In the genomic region with DNA sequence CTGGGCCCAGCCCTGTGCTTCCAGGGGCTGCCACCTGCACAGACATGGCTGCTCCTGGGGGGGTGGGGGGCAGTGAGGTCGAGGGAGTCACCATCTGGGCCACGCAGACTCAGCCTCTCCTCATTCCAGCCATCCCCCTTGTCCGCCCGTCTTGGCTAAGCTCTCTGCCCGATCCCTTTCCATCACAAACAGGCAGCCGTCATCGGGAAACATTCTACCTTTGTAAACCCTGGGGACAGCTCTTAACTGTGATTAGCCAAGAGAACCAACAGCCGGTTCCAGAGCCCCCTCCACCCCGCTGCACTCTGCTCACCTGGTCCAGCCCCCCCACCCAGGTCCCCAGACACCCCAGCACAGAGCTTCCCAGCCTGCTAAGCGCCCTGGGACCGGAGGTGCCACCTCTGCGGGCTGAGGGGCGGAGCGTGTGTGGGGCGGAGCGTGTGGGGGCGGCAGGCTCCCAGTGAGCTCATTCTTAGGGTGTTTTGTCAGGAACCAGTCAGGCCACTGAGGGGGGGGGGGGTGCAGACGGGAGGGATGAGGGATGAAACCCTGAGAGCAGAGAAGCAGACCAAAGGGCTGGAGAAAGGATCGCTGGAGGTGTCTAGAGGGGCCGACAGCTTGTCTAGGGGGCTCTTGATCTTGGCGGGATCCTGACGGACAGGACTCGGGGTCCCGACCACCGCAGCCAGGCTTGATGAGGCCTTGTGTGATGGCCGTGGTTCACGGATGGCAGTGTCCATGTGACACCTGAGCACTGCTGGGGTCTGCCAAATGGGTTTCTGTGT, we compare ENCODE assay signal across 8 mouse cellular contexts. TPM values are rescaled to one million over a fixed set of nuclear protein-coding genes. Genes with fewer than 3 reads are reported as not detected.
DNase-seq lines count a peak whose midpoint lies in the region; ATAC-seq and TF ChIP-seq lines count a peak whose summit lies in the region.

No protein-coding gene starts in this region.

- H3K4me1 ChIP-seq in embryonic facial prominence, embryonic 11.5 days (ENCODE audit: control insufficient read depth, insufficient read depth, low read length) = peaks cover 7% of the 10 kb centered on the region; the same call in 1 of the 2 replicates
- no peaks in the 10 kb centered on the region; the same call in 1 of the 2 replicates for H3K4me1 ChIP-seq in hindbrain, embryonic 14.5 days (replicated peaks; ENCODE audit: control insufficient read depth, insufficient read depth, low read length)
- H3K4me1 ChIP-seq in midbrain, embryonic 15.5 days = peaks cover 14% of the 10 kb centered on the region
- no peaks in the 10 kb centered on the region; the same call in 1 of the 2 replicates for H3K4me1 ChIP-seq in cerebellum, adult 2 months (ENCODE audit: control insufficient read depth, insufficient read depth, low read length)

- H3K36me3 ChIP-seq in embryonic facial prominence, embryonic 11.5 days (replicated peaks; ENCODE audit: control insufficient read depth, insufficient read depth, low read depth, low read length) = peaks cover 3% of the 10 kb centered on the region
- H3K36me3 ChIP-seq in hindbrain, embryonic 14.5 days (replicated peaks; ENCODE audit: control insufficient read depth, insufficient read depth) = peaks cover 12% of the 10 kb centered on the region
- H3K36me3 ChIP-seq in midbrain, embryonic 15.5 days (replicated peaks) = peaks cover 6% of the 10 kb centered on the region; the same call in 1 of the 2 replicates

- TF ChIP-seq CTCF in cerebellum, adult 2 months (IDR thresholded peaks at IDR 0.05; ENCODE audit: borderline replicate concordance, insufficient read depth, low read depth, low read length) = no peak

- peak; percentile 89 for DNase-seq in heart, adult 11 months
- no peak for DNase-seq in heart, adult 8-10 months (ENCODE audit: low spot score)
- DNase-seq in embryonic facial prominence, embryonic 11.5 days (ENCODE audit: low spot score) = peak; percentile 56
- DNase-seq in hindbrain, embryonic 14.5 days (ENCODE audit: low spot score) = no peak
- DNase-seq in liver = peak; percentile 60
- DNase-seq in urinary bladder, postnatal 36 days (ENCODE audit: low spot score in 2 of 2) = peak; percentile 62 to 71
- no peak for DNase-seq in cerebellum, adult 2 months

- H3K27me3 ChIP-seq in embryonic facial prominence, embryonic 11.5 days (ENCODE audit: control insufficient read depth, insufficient read depth, low read length) = peaks cover 31% of the 10 kb centered on the region
- peaks cover 42% of the 10 kb centered on the region for H3K27me3 ChIP-seq in hindbrain, embryonic 14.5 days (ENCODE audit: control insufficient read depth, insufficient read depth, low read length)
- H3K27me3 ChIP-seq in midbrain, embryonic 15.5 days (replicated peaks) = peaks cover 35% of the 10 kb centered on the region
- no peaks in the 10 kb centered on the region; the same call in 1 of the 2 replicates for H3K27me3 ChIP-seq in cerebellum, adult 2 months (ENCODE audit: control insufficient read depth, insufficient read depth, low read length)

- peak overlapping the region; percentile 46 for H3K4me2 ChIP-seq in embryonic facial prominence, embryonic 11.5 days (ENCODE audit: low read depth, low read length)
- peak overlapping the region; percentile 13 for H3K4me2 ChIP-seq in hindbrain, embryonic 14.5 days (replicated peaks)
- peak overlapping the region; percentile 43 for H3K4me2 ChIP-seq in midbrain, embryonic 15.5 days

- peak; percentile 25; the same call in 1 of the 2 replicates for ATAC-seq in embryonic facial prominence, embryonic 11.5 days (replicated peaks; ENCODE audit: insufficient number of reproducible peaks, low FRiP score, low TSS enrichment, low read depth)
- no peak for ATAC-seq in hindbrain, embryonic 14.5 days (ENCODE audit: low FRiP score)
- no peak; the same call in 1 of the 2 replicates for ATAC-seq in midbrain, embryonic 15.5 days (replicated peaks)

- no peak overlapping the region for H3K27ac ChIP-seq in embryonic facial prominence, embryonic 11.5 days (replicated peaks; ENCODE audit: low read depth, low read length)
- H3K27ac ChIP-seq in hindbrain, embryonic 14.5 days = no peak overlapping the region
- no peak overlapping the region for H3K27ac ChIP-seq in midbrain, embryonic 15.5 days
- H3K27ac ChIP-seq in cerebellum, adult 2 months (ENCODE audit: insufficient read depth, low read length) = no peak overlapping the region

- peak overlapping the region; percentile 37; the same call in 1 of the 2 replicates for H3K9ac ChIP-seq in embryonic facial prominence, embryonic 11.5 days (replicated peaks; ENCODE audit: low read length)
- H3K9ac ChIP-seq in hindbrain, embryonic 14.5 days = no peak overlapping the region
- no peak overlapping the region for H3K9ac ChIP-seq in midbrain, embryonic 15.5 days

- peak overlapping the region; percentile 28 for H3K4me3 ChIP-seq in embryonic facial prominence, embryonic 11.5 days (ENCODE audit: low read depth, low read length)
- H3K4me3 ChIP-seq in hindbrain, embryonic 14.5 days (replicated peaks; ENCODE audit: low read length) = 0 out of 2 replicates have a peak overlapping the region, but pooled peaks have one; percentile 0
- peak overlapping the region; percentile 15; the same call in 1 of the 2 replicates for H3K4me3 ChIP-seq in midbrain, embryonic 15.5 days
- H3K4me3 ChIP-seq in cerebellum, adult 2 months (replicated peaks; ENCODE audit: insufficient read depth, low read depth, low read length) = no peak overlapping the region

- WGBS in embryonic facial prominence, embryonic 11.5 days = 2% methylated on average over 25 of the region's 27 CpGs
- WGBS in hindbrain, embryonic 14.5 days = 3% methylated on average over 26 of the region's 27 CpGs
- WGBS in midbrain, embryonic 15.5 days = 2% methylated on average over 25 of the region's 27 CpGs
- WGBS in cerebellum, adult 2 months = 6% methylated on average over 26 of the region's 27 CpGs

- H3K9me3 ChIP-seq in embryonic facial prominence, embryonic 11.5 days (replicated peaks; ENCODE audit: control insufficient read depth, low read length) = no peaks in the 10 kb centered on the region
- H3K9me3 ChIP-seq in hindbrain, embryonic 14.5 days (ENCODE audit: control insufficient read depth, low read length) = no peaks in the 10 kb centered on the region
- H3K9me3 ChIP-seq in midbrain, embryonic 15.5 days = no peaks in the 10 kb centered on the region

- TF ChIP-seq POLR2A in cerebellum, adult 2 months (IDR thresholded peaks at IDR 0.05; ENCODE audit: borderline replicate concordance, insufficient read depth, low read length) = no peak

RNA-seq across cellular contexts. Expression of a gene that starts 4.2 kb away (rescaled TPM):
- 1 to 10 TPM in 1 of 4 experiments, under 1 TPM in 2, not detected in 1; 0.60 to 1.2 (median 0.75) TPM for total RNA-seq in heart, adult 8-10 months (2022)
- polyA plus RNA-seq in embryonic facial prominence, embryonic 11.5 days (2014; fragmentation: Nextera tagmentation; extraction: Ambion mirVana) = 3.9 and 5.6 TPM in 2 replicates
- polyA plus RNA-seq in hindbrain, embryonic 14.5 days (2014; fragmentation: Nextera tagmentation; extraction: Ambion mirVana) = 0.78 and 1.1 TPM in 2 replicates
- polyA plus RNA-seq in midbrain, embryonic 15.5 days (2015; fragmentation: Nextera tagmentation; extraction: Ambion mirVana) = 1.4 and 1.5 TPM in 2 replicates
- 1.7 and 2.1 TPM in 2 replicates for polyA plus RNA-seq in cerebellum, adult 2 months (2012; rRNA removed)

RNA-seq across cellular contexts. Expression of a gene that starts 4.9 kb away (rescaled TPM):
- total RNA-seq in heart, adult 8-10 months (2022) = 1,000 to 10,000 TPM; 3,513 to 3,931 (median 3,544) TPM
- 0.17 TPM in 1 of 2 replicates, not detected in the other for polyA plus RNA-seq in embryonic facial prominence, embryonic 11.5 days (2014; fragmentation: Nextera tagmentation; extraction: Ambion mirVana)
- not detected in 2 replicates for polyA plus RNA-seq in hindbrain, embryonic 14.5 days (2014; fragmentation: Nextera tagmentation; extraction: Ambion mirVana)
- not detected in 2 replicates for polyA plus RNA-seq in midbrain, embryonic 15.5 days (2015; fragmentation: Nextera tagmentation; extraction: Ambion mirVana)
- polyA plus RNA-seq in cerebellum, adult 2 months (2012; rRNA removed) = 0.08 and 0.11 TPM in 2 replicates

RNA-seq across cellular contexts. Expression of a gene that starts 17.9 kb away (rescaled TPM):
- 10 to 100 TPM; 11.2 to 14.5 (median 13.2) TPM for total RNA-seq in heart, adult 8-10 months (2022)
- polyA plus RNA-seq in embryonic facial prominence, embryonic 11.5 days (2014; fragmentation: Nextera tagmentation; extraction: Ambion mirVana) = 7.1 and 8.2 TPM in 2 replicates
- 15.6 and 16.5 TPM in 2 replicates for polyA plus RNA-seq in hindbrain, embryonic 14.5 days (2014; fragmentation: Nextera tagmentation; extraction: Ambion mirVana)
- polyA plus RNA-seq in midbrain, embryonic 15.5 days (2015; fragmentation: Nextera tagmentation; extraction: Ambion mirVana) = 29.7 and 33.0 TPM in 2 replicates
- polyA plus RNA-seq in cerebellum, adult 2 months (2012; rRNA removed) = 45.0 and 46.3 TPM in 2 replicates

RNA-seq across cellular contexts. Expression of a gene that starts 40.1 kb away (rescaled TPM):
- total RNA-seq in heart, adult 8-10 months (2022) = 10 to 100 TPM; 31.6 to 66.7 (median 47.6) TPM
- 4.7 and 5.2 TPM in 2 replicates for polyA plus RNA-seq in embryonic facial prominence, embryonic 11.5 days (2014; fragmentation: Nextera tagmentation; extraction: Ambion mirVana)
- 2.4 and 2.6 TPM in 2 replicates for polyA plus RNA-seq in hindbrain, embryonic 14.5 days (2014; fragmentation: Nextera tagmentation; extraction: Ambion mirVana)
- polyA plus RNA-seq in midbrain, embryonic 15.5 days (2015; fragmentation: Nextera tagmentation; extraction: Ambion mirVana) = 2.1 and 2.5 TPM in 2 replicates
- polyA plus RNA-seq in cerebellum, adult 2 months (2012; rRNA removed) = 4.1 and 4.8 TPM in 2 replicates

RNA-seq across cellular contexts. Expression of a gene that starts 40.4 kb away (rescaled TPM):
- 10 to 100 TPM in 1 of 4 experiments, 1 to 10 TPM in 3; 8.8 to 12.7 (median 9.4) TPM for total RNA-seq in heart, adult 8-10 months (2022)
- polyA plus RNA-seq in embryonic facial prominence, embryonic 11.5 days (2014; fragmentation: Nextera tagmentation; extraction: Ambion mirVana) = 20.1 and 21.5 TPM in 2 replicates
- 17.0 TPM in 2 replicates for polyA plus RNA-seq in hindbrain, embryonic 14.5 days (2014; fragmentation: Nextera tagmentation; extraction: Ambion mirVana)
- 22.0 and 25.1 TPM in 2 replicates for polyA plus RNA-seq in midbrain, embryonic 15.5 days (2015; fragmentation: Nextera tagmentation; extraction: Ambion mirVana)
- polyA plus RNA-seq in cerebellum, adult 2 months (2012; rRNA removed) = 12.6 and 12.7 TPM in 2 replicates

Comparison
In these comparisons a context has a peak if more than half of its experiments do, and no peak if none do; other contexts are left out.
1. DNase-seq: peak in heart, adult 11 months (single experiment), embryonic facial prominence, embryonic 11.5 days (single experiment), liver (single experiment) and urinary bladder, postnatal 36 days (2 of 2); none in heart, adult 8-10 months (single experiment), hindbrain, embryonic 14.5 days (single experiment) and cerebellum, adult 2 months (0 of 2).
2. Peak in every context shown above with its lines, with median percentiles within 50 percentile points of each other: H3K4me2 ChIP-seq.